7 mouse cellular contexts compared by ENCODE assay signal in the genomic region with DNA sequence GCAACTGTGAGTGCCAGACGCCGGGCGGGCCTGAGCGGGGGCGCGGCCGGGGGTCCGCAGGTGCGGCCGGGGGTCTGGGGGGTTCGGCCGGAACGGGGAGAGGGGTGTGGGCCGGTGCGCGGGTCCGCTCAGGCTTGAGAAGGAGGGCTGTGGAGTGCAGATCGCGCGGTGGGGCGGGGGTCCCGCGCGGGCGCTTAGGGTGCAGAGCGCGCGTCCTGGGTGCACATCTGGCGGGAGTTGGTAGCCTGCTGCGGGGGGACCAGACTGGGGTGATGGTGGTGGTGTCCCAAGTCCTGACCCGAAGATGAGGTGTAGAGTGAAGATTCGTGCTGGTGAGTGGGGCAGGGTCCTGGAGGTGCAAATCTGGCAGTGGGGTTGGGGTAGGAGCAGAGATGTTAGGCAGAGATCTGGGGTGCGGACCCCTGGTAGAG. TPM values are rescaled to one million over a fixed set of nuclear protein-coding genes. Genes with fewer than 3 reads are reported as not detected.
DNase-seq lines count a peak whose midpoint lies in the region; ATAC-seq lines count a peak whose summit lies in the region.

No protein-coding gene starts in this region.

- WGBS in lung, embryonic 16.5 days, result under 1% methylated on average over 32 of the region's 33 CpGs
- WGBS in embryonic facial prominence, embryonic 10.5 days, result under 1% methylated on average over 33 of the region's 33 CpGs
- WGBS in hindbrain, embryonic 11.5 days, result 1% methylated on average over 33 of the region's 33 CpGs
- WGBS in macrophage (ENCODE audit: missing documents), result 0% methylated on average over 30 of the region's 33 CpGs

- DNase-seq in lung, postnatal 25 days (ENCODE audit: low spot score), result no peak
- no peak for DNase-seq in embryonic facial prominence, embryonic 10.5 days (ENCODE audit: low spot score)
- peak; percentile 61 for DNase-seq in hindbrain, embryonic 11.5 days (ENCODE audit: low spot score)
- DNase-seq in c-Kit-positive CD71-positive TER-119-positive erythroid progenitor cells, embryonic 14.5 days (ENCODE audit: low spot score), result no peak
- no peak for DNase-seq in adrenal gland, postnatal 14 days

- peaks cover 24% of the 10 kb centered on the region for H3K4me1 ChIP-seq in lung, embryonic 16.5 days (replicated peaks; ENCODE audit: control insufficient read depth, insufficient read depth, low read length)
- peaks cover 44% of the 10 kb centered on the region for H3K4me1 ChIP-seq in embryonic facial prominence, embryonic 10.5 days
- 0 out of 2 replicates have a peak, but pooled peaks cover 2% of the 10 kb centered on the region for H3K4me1 ChIP-seq in hindbrain, embryonic 11.5 days (replicated peaks; ENCODE audit: control insufficient read depth, insufficient read depth, low read length)

- peak overlapping the region; percentile 89 for H3K4me2 ChIP-seq in lung, embryonic 16.5 days (ENCODE audit: low read depth, low read length)
- peak overlapping the region; percentile 88 for H3K4me2 ChIP-seq in hindbrain, embryonic 11.5 days (replicated peaks; ENCODE audit: low read depth, low read length)

- H3K27ac ChIP-seq in lung, embryonic 16.5 days (ENCODE audit: low read length), result peak overlapping the region; percentile 77
- H3K27ac ChIP-seq in embryonic facial prominence, embryonic 10.5 days (replicated peaks), result peak overlapping the region; percentile 95
- H3K27ac ChIP-seq in hindbrain, embryonic 11.5 days (ENCODE audit: low read depth, low read length), result peak overlapping the region; percentile 85
- H3K27ac ChIP-seq in macrophage, result peak overlapping the region; percentile 60

- peak; percentile 44 for ATAC-seq in lung, embryonic 16.5 days (ENCODE audit: low read depth)
- peak; percentile 61 for ATAC-seq in hindbrain, embryonic 11.5 days (ENCODE audit: low FRiP score)

- H3K4me3 ChIP-seq in lung, embryonic 16.5 days (ENCODE audit: low read length), result peak overlapping the region; percentile 99
- peak overlapping the region; percentile 99 for H3K4me3 ChIP-seq in embryonic facial prominence, embryonic 10.5 days
- H3K4me3 ChIP-seq in hindbrain, embryonic 11.5 days (ENCODE audit: low read depth, low read length), result peak overlapping the region; percentile 98
- peak overlapping the region; percentile 92 for H3K4me3 ChIP-seq in macrophage (ENCODE audit: inconsistent target)

- H3K36me3 ChIP-seq in lung, embryonic 16.5 days (ENCODE audit: control insufficient read depth, insufficient read depth, low read length), result 0 out of 2 replicates have a peak, but pooled peaks cover 2% of the 10 kb centered on the region
- H3K36me3 ChIP-seq in embryonic facial prominence, embryonic 10.5 days (replicated peaks), result peaks cover 12% of the 10 kb centered on the region
- no peaks in the 10 kb centered on the region for H3K36me3 ChIP-seq in hindbrain, embryonic 11.5 days (ENCODE audit: control insufficient read depth, insufficient read depth, low read length)
- H3K36me3 ChIP-seq in macrophage (ENCODE audit: inconsistent target), result peaks cover 6% of the 10 kb centered on the region; the same call in 1 of the 2 replicates

- H3K9ac ChIP-seq in lung, embryonic 16.5 days (ENCODE audit: low read length), result peak overlapping the region; percentile 100
- H3K9ac ChIP-seq in hindbrain, embryonic 11.5 days (ENCODE audit: low read depth, low read length), result peak overlapping the region; percentile 96

- H3K27me3 ChIP-seq in lung, embryonic 16.5 days (ENCODE audit: control insufficient read depth, insufficient read depth, low read depth, low read length), result no peaks in the 10 kb centered on the region
- no peaks in the 10 kb centered on the region for H3K27me3 ChIP-seq in embryonic facial prominence, embryonic 10.5 days (replicated peaks; ENCODE audit: low read depth, poor library complexity, severe bottlenecking)
- no peaks in the 10 kb centered on the region for H3K27me3 ChIP-seq in hindbrain, embryonic 11.5 days (ENCODE audit: control insufficient read depth, insufficient read depth, low read length)

- H3K79me2 ChIP-seq in macrophage (ENCODE audit: inconsistent target), result peaks cover 51% of the 10 kb centered on the region

- H3K9me3 ChIP-seq in lung, embryonic 16.5 days (ENCODE audit: control insufficient read depth, low read length), result no peaks in the 10 kb centered on the region
- H3K9me3 ChIP-seq in embryonic facial prominence, embryonic 10.5 days, result no peaks in the 10 kb centered on the region
- no peaks in the 10 kb centered on the region for H3K9me3 ChIP-seq in hindbrain, embryonic 11.5 days (ENCODE audit: control insufficient read depth, low read length)

RNA-seq across cellular contexts. Expression of a gene that starts 0.5 kb away (rescaled TPM):
- 68.3 and 69.1 TPM in 2 replicates for polyA plus RNA-seq in lung, embryonic 16.5 days (2015; fragmentation: Nextera tagmentation; extraction: Ambion mirVana)
- 98.1 and 99.2 TPM in 2 replicates for polyA plus RNA-seq in embryonic facial prominence, embryonic 10.5 days (2016; fragmentation: Nextera tagmentation; extraction: Ambion mirVana)
- polyA plus RNA-seq in hindbrain, embryonic 11.5 days (2014; fragmentation: Nextera tagmentation; extraction: Ambion mirVana), result 67.1 and 77.4 TPM in 2 replicates
- 100 to 1,000 TPM in 14 of 26 experiments, 10 to 100 TPM in 12; 26.9 to 211 (median 111) TPM for total RNA-seq in macrophage (2018; cell fraction: chromatin; rRNA removed)
- 100 to 1,000 TPM in 15 of 26 experiments, 10 to 100 TPM in 11; 67.4 to 191 (median 114) TPM for total RNA-seq in macrophage (2018; cell fraction: cytosol; rRNA removed)
- total RNA-seq in macrophage (2018; cell fraction: nucleus; rRNA removed), result 100 to 1,000 TPM in 9 of 26 experiments, 10 to 100 TPM in 17; 45.9 to 181 (median 92.4) TPM
- 86.4 to 118 TPM (median 89.9 TPM) in 3 replicates for polyA plus RNA-seq in macrophage (2018)
- total RNA-seq in adrenal gland, postnatal 14 days (2021), result 61.0 and 64.0 TPM in 2 replicates

RNA-seq across cellular contexts. Expression of a gene that starts 22.8 kb away (rescaled TPM):
- polyA plus RNA-seq in lung, embryonic 16.5 days (2015; fragmentation: Nextera tagmentation; extraction: Ambion mirVana), result 41.8 and 41.9 TPM in 2 replicates
- polyA plus RNA-seq in embryonic facial prominence, embryonic 10.5 days (2016; fragmentation: Nextera tagmentation; extraction: Ambion mirVana), result 23.8 and 24.3 TPM in 2 replicates
- 24.1 and 28.8 TPM in 2 replicates for polyA plus RNA-seq in hindbrain, embryonic 11.5 days (2014; fragmentation: Nextera tagmentation; extraction: Ambion mirVana)
- 10 to 100 TPM in 25 of 26 experiments, 1 to 10 TPM in 1; 9.9 to 68.1 (median 29.1) TPM for total RNA-seq in macrophage (2018; cell fraction: chromatin; rRNA removed)
- total RNA-seq in macrophage (2018; cell fraction: cytosol; rRNA removed), result 10 to 100 TPM; 15.2 to 29.7 (median 24.6) TPM
- total RNA-seq in macrophage (2018; cell fraction: nucleus; rRNA removed), result 10 to 100 TPM; 10.8 to 46.0 (median 24.5) TPM
- polyA plus RNA-seq in macrophage (2018), result 23.1 to 31.1 TPM (median 25.0 TPM) in 3 replicates
- total RNA-seq in adrenal gland, postnatal 14 days (2021), result 46.5 and 49.7 TPM in 2 replicates
